Mouse (Mus musculus) neutrophil, adult 65 days (primary cell): Measurements from ENCODE around the gene Igll1. TPM values are rescaled to one million over a fixed set of nuclear protein-coding genes. Genes with fewer than 3 reads are reported as not detected.

ENCODE experiments used
- total RNA-seq: library from RNA; stranded (reverse); gene quantifications from 2 replicates; pipeline ENCODE4 v1.2.4, GENCODE M21; 2023

The Igll1 gene
- total RNA-seq = 1.2 and 5.5 TPM in 2 replicates

DNA sequence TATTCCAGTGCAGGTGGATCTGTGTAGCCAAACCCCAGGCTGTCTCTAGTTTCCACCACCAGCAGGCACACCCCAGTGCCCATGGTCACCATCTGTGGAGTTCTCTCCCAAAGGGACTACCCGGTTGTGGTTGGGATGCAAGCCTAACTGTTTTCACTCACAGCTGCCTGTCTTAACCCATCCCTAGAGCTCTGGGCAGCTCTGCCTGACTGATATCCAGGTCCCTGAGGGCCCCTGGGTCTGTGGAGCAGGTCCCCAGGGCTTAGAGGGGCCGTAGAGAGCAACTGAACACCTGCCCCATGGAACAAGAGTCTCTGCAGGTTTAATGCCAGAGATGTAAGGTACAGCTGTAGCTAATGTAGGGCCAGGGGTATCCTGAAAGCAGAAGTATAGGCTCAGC, at the start of gene Igll1:
Gene Igll1 (minus strand): TSS at position 8 of the 400 bp plus-strand sequence.

GRCm38 (mm10) chr16:16896382-16897055, 32.7 kb upstream of the Igll1 start, which contains the start of gene Ppm1f:
Gene Ppm1f (plus strand): TSS chr16:16896469.

DNA sequence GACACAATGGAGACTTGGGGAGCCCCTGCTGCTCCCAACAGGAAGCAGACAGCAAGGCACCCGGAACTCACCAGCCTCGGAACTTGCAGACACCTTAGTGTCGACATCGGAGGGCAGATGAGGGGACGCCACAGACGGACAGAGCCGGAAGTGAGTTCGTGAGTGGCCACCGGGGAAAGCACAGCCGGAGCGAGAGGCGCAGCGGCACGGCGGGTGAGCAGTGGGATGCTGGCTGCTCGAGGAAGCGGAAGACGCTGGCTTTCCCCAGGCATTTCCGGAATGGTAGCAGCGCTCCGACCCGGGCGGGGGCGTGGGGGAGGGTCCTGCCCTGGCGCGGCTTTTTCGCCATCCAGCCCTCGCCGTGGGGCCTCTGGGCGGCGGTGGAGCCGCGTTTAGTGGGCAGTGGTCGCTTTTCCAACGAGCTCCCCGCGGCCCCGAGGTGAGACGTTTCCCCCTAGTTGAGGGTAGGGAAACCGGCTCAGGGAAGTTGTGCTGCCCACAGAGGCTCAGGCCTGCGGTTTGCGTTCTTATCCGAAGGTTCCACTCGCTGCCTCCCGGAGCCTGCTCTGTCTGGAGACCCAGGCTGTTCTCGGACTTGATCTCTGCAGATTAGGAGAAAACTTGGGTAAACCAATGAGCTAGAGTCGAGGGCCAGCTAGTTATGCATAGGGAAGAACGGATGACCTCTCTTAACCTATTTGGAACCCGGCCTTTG, 7.0 kb upstream of the Igll1 start, which contains the start of the genes Top3b and Vpreb1:
Gene Top3b (plus strand): TSS at position 120 of the 715 bp plus-strand sequence.
Gene Vpreb1 (minus strand): TSS at position 227 of the 715 bp plus-strand sequence.

DNA sequence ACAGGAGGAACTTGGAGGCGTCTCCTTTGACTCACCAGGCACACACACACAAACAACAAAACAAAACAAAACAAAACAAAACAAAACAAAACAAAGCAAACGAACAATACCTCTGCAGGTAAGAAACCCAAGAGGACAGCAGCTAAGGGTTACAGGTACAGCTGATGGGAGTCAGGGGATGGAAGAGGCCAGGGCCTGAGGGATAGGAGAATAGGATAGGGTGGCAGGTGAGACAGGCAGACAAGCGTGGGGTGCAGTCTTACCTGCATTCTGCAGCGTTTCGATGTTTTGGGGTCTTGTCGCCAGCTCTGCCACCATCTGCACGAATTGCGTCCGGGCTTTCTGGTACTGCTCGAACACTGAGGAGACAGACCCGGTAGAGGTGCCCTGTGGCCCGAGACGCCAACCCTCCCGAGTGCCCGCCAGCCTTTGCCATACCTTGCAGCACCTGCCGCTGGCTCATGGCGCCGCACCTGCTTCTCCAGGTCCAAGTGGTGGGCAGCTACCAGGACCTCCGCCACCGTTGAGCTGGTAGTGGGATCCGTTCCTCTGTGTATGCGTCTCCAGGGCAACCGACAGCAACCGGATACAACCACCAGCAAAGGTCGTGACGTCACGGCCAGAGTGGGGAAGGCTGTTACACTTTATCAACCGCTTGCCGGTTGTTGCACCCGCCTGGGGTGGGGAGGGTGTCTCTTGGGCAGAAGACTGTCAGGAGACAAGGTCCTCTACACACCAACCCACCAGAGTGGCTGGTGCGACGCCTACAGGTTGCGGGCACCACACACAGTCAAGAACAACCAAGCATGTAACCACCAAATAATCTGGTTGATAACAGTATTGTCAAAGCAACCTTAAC, 34.8 kb downstream of the Igll1 start, which contains the start of gene Spag6l:
Gene Spag6l (minus strand): TSS at position 700 of the 859 bp plus-strand sequence.

Other genes starting within 250 kb of the Igll1 start
- gene Olfr19, start 187.6 kb downstream of the Igll1 start, total RNA-seq = not detected in 2 replicates
- gene Spag6l, start 34.5 kb downstream of the Igll1 start, total RNA-seq = 4.9 and 6.5 TPM in 2 replicates
- 83.2 and 103 TPM in 2 replicates for gene Top3b, start 6.8 kb upstream of the Igll1 start, total RNA-seq
- 1.4 and 2.7 TPM in 2 replicates for gene Vpreb1, start 6.9 kb upstream of the Igll1 start, total RNA-seq
- 7.5 and 8.2 TPM in 2 replicates for gene Ppm1f, start 32.5 kb upstream of the Igll1 start, total RNA-seq
- 103 and 113 TPM in 2 replicates for gene Mapk1, start 119.4 kb upstream of the Igll1 start, total RNA-seq
- gene Ypel1, start 205.7 kb upstream of the Igll1 start, total RNA-seq = 0.28 and 0.48 TPM in 2 replicates
- gene Ppil2, start 247.3 kb upstream of the Igll1 start, total RNA-seq = 63.4 and 77.0 TPM in 2 replicates